Comparison of ENCODE assay signal across 26 mouse cellular contexts in genomic region chr11:102884616-102885219, GRCm38 (mm10). TPM values are rescaled to one million over a fixed set of nuclear protein-coding genes. Genes with fewer than 3 reads are reported as not detected.
DNase-seq lines count a peak whose midpoint lies in the region; ATAC-seq and TF ChIP-seq lines count a peak whose summit lies in the region.
"Had no signal": no experiment of that assay in that cellular context is flagged by ENCODE, and none has a peak within 500 bp of the region (broad histone marks: within the 10 kb centered on the region; RNA-seq: fewer than 3 reads in every experiment).

Gene Fam187a, plus strand, starts transcription at chr11:102885169.

- H3K27me3 ChIP-seq in heart, postnatal 0 days (ENCODE audit: control insufficient read depth, insufficient read depth, low read length), result 0 out of 2 replicates have a peak, but pooled peaks cover 4% of the 10 kb centered on the region
- H3K27me3 ChIP-seq in neural tube, embryonic 13.5 days, result peaks cover 45% of the 10 kb centered on the region
- H3K27me3 ChIP-seq: forebrain, embryonic 15.5 days had no signal

- no peak within 1 kb of the TSS for H3K4me3 ChIP-seq in gastrocnemius, adult 2 months
- no peak within 1 kb of the TSS for H3K4me3 ChIP-seq in heart, postnatal 0 days (ENCODE audit: low read depth, low read length)
- H3K4me3 ChIP-seq in neural tube, embryonic 13.5 days, result no peak within 1 kb of the TSS
- H3K4me3 ChIP-seq: forebrain, embryonic 15.5 days; limb, embryonic 10.5 days; lung, embryonic 15.5 days; neural tube, embryonic 12.5 days had no signal

- H3K9me3 ChIP-seq in heart, postnatal 0 days (replicated peaks; ENCODE audit: control insufficient read depth, low read length), result no peaks in the 10 kb centered on the region
- no peaks in the 10 kb centered on the region for H3K9me3 ChIP-seq in neural tube, embryonic 13.5 days
- H3K9me3 ChIP-seq: forebrain, embryonic 15.5 days; G1E; limb, embryonic 10.5 days; lung, embryonic 15.5 days; neural tube, embryonic 12.5 days had no signal

- H3K4me2 ChIP-seq in heart, postnatal 0 days (ENCODE audit: low read depth, low read length), result no peak within 1 kb of the TSS
- H3K4me2 ChIP-seq in neural tube, embryonic 13.5 days, result no peak within 1 kb of the TSS
- H3K4me2 ChIP-seq: forebrain, embryonic 15.5 days; lung, embryonic 15.5 days; neural tube, embryonic 12.5 days had no signal

- 40% methylated on average over 10 of the region's 10 CpGs for WGBS in heart, postnatal 0 days
- WGBS in neural tube, embryonic 13.5 days, result 55% methylated on average over 10 of the region's 10 CpGs

- DNase-seq in gastrocnemius, adult 2 months, result peak; percentile 8
- no peak for DNase-seq in gastrocnemius, postnatal 4 days (ENCODE audit: low spot score in 2 of 2)
- DNase-seq in heart, postnatal 0 days (ENCODE audit: low spot score), result peak; percentile 16
- DNase-seq in heart, postnatal 36 days, result no peak
- no peak for DNase-seq in neural tube, embryonic 10.5 days (ENCODE audit: extremely low spot score, low spot score)
- no peak for DNase-seq in thymus, postnatal 10 days (ENCODE audit: low spot score in 2 of 2)
- no peak for DNase-seq in ovary, adult 18-20 months (ENCODE audit: low spot score)
- DNase-seq: adrenal gland, postnatal 36 days; cerebellum, adult 18-20 months; cerebellum, postnatal 25 days; embryo, embryonic 11 days; gastrocnemius, postnatal 36 days; kidney, adult 8-10 months; kidney, postnatal 25 days; lung, postnatal 4 days; thymus, adult 2 months had no signal

- no peak within 1 kb of the TSS for H3K9ac ChIP-seq in heart, postnatal 0 days (replicated peaks; ENCODE audit: low read depth, low read length)
- H3K9ac ChIP-seq in neural tube, embryonic 13.5 days, result 0 out of 2 replicates have a peak within 1 kb of the TSS, but pooled peaks have one; percentile 27
- H3K9ac ChIP-seq: forebrain, embryonic 15.5 days; lung, embryonic 15.5 days had no signal

- no peaks in the 10 kb centered on the region for H3K36me3 ChIP-seq in heart, postnatal 0 days (replicated peaks; ENCODE audit: control insufficient read depth, insufficient read depth, low read length)
- H3K36me3 ChIP-seq in neural tube, embryonic 13.5 days, result no peaks in the 10 kb centered on the region
- H3K36me3 ChIP-seq: forebrain, embryonic 15.5 days; G1E; limb, embryonic 10.5 days; lung, embryonic 15.5 days; neural tube, embryonic 12.5 days had no signal

- peaks cover 19% of the 10 kb centered on the region for H3K4me1 ChIP-seq in heart, postnatal 0 days (ENCODE audit: control insufficient read depth, insufficient read depth)
- peaks cover 20% of the 10 kb centered on the region for H3K4me1 ChIP-seq in neural tube, embryonic 13.5 days (replicated peaks)

- TF ChIP-seq EP300 in heart, postnatal 0 days (IDR thresholded peaks at IDR 0.05; ENCODE audit: low read depth), result no peak

- intact Hi-C loops in gastrocnemius, adult 2 months (cut with DNase I), result no loop called here
- intact Hi-C loops in heart, postnatal 36 days (cut with DNase I), result loop anchor here (10.0 kb wide), 1 partner anchor 520 kb away; no protein-coding TSS in a partner anchor

- ATAC-seq in heart, postnatal 0 days (ENCODE audit: insufficient read depth, low read depth), result no peak
- no peak for ATAC-seq in neural tube, embryonic 13.5 days (ENCODE audit: low read depth)
- ATAC-seq: CD4-positive, CD25-positive, alpha-beta regulatory T cell, adult 4 months; forebrain, embryonic 15.5 days had no signal

- H3K27ac ChIP-seq in gastrocnemius, adult 2 months, result no peak within 1 kb of the TSS
- H3K27ac ChIP-seq in heart, postnatal 0 days (ENCODE audit: low read depth), result no peak within 1 kb of the TSS
- H3K27ac ChIP-seq in neural tube, embryonic 13.5 days (replicated peaks), result 0 out of 2 replicates have a peak within 1 kb of the TSS, but pooled peaks have one; percentile 9
- H3K27ac ChIP-seq: forebrain, embryonic 15.5 days; limb, embryonic 10.5 days; lung, embryonic 15.5 days; neural tube, embryonic 12.5 days had no signal

- TF ChIP-seq CTCF in gastrocnemius, adult 2 months (IDR thresholded peaks at IDR 0.05), result no peak
- TF ChIP-seq CTCF in heart, postnatal 0 days (IDR thresholded peaks at IDR 0.05; ENCODE audit: low read depth), result no peak

RNA-seq across cellular contexts. Expression of gene Fam187a, which starts in this region (rescaled TPM):
- total RNA-seq in gastrocnemius, adult 2 months (2021), result not detected
- not detected for total RNA-seq in gastrocnemius, postnatal 4 days (2021)
- total RNA-seq in heart, postnatal 0 days (2014; rRNA removed; ENCODE audit: low replicate concordance), result not detected in 2 replicates
- polyA plus RNA-seq in heart, postnatal 0 days (2015; fragmentation: Nextera tagmentation; extraction: Ambion mirVana), result not detected in 2 replicates
- total RNA-seq in heart, postnatal 36 days (2021), result not detected
- not detected in 2 replicates for polyA plus RNA-seq in neural tube, embryonic 13.5 days (2015; fragmentation: Nextera tagmentation; extraction: Ambion mirVana)
- total RNA-seq: adrenal gland, postnatal 36 days; gastrocnemius, postnatal 36 days; hematopoietic stem cell, adult 5-6 weeks; liver, adult 2 months had no signal
- polyA plus RNA-seq: CD4-positive, CD25-positive, alpha-beta regulatory T cell, adult 4 months; embryonic facial prominence, embryonic 14.5 days; forebrain, embryonic 15.5 days; G1E; limb, embryonic 10.5 days; liver, adult 2 months; lung, embryonic 15.5 days; neural tube, embryonic 12.5 days; thymus, adult 2 months had no signal

Comparison
In these comparisons a context has a peak if more than half of its experiments do, and no peak if none do; other contexts are left out.
1. Peak in DNase-seq in gastrocnemius, adult 2 months; RNA of the gene not detected or under 1 TPM.
2. Peak in DNase-seq in heart, postnatal 0 days; RNA of the gene not detected or under 1 TPM.